Mouse (Mus musculus): ENCODE results near the gene Lef1. TPM values are rescaled to one million over a fixed set of nuclear protein-coding genes. Genes with fewer than 3 reads are reported as not detected.

Lef1 gene
- total RNA-seq, 2 experiments from 2014 or later: 0.23 to 47.8 TPM

- 0 out of 2 replicates have a peak, but pooled peaks have one; percentile 57 for ATAC-seq (replicated peaks; ENCODE audit: low FRiP score, low TSS enrichment, poor library complexity, severe bottlenecking)
Measured at GRCm38 (mm10) chr3:131228083-131228482, 117.8 kb downstream of the Lef1 start.

- ATAC-seq (replicated peaks; ENCODE audit: low FRiP score, low TSS enrichment, poor library complexity, severe bottlenecking): no peak
Measured at GRCm38 (mm10) chr3:131237061-131237460, 126.8 kb downstream of the Lef1 start.

- peak; percentile 97 for ATAC-seq (replicated peaks; ENCODE audit: low FRiP score, low TSS enrichment, poor library complexity, severe bottlenecking)
Measured at GRCm38 (mm10) chr3:131237785-131238633, 127.7 kb downstream of the Lef1 start.

- peak; percentile 89 for ATAC-seq (replicated peaks; ENCODE audit: low FRiP score, low TSS enrichment, poor library complexity, severe bottlenecking)
Measured at GRCm38 (mm10) chr3:131245766-131246578, 135.7 kb downstream of the Lef1 start.

- ATAC-seq (replicated peaks; ENCODE audit: low FRiP score, low TSS enrichment, poor library complexity, severe bottlenecking): no peak
Measured at GRCm38 (mm10) chr3:131246579-131247046, 136.3 kb downstream of the Lef1 start.

- ATAC-seq (replicated peaks; ENCODE audit: low FRiP score, low TSS enrichment, poor library complexity, severe bottlenecking): no peak
Measured at GRCm38 (mm10) chr3:131247447-131247846, 137.2 kb downstream of the Lef1 start.

GRCm38 (mm10) chr3:131247851-131248250 lies 137.6 kb downstream of the Lef1 start:
- no peak for ATAC-seq (replicated peaks; ENCODE audit: low FRiP score, low TSS enrichment, poor library complexity, severe bottlenecking)

GRCm38 (mm10) chr3:131248444-131248843 lies 138.2 kb downstream of the Lef1 start:
- no peak for ATAC-seq (replicated peaks; ENCODE audit: low FRiP score, low TSS enrichment, poor library complexity, severe bottlenecking)

- no peak for ATAC-seq (replicated peaks; ENCODE audit: low FRiP score, low TSS enrichment, poor library complexity, severe bottlenecking)
Measured at GRCm38 (mm10) chr3:131250283-131250682, 140.0 kb downstream of the Lef1 start.

GRCm38 (mm10) chr3:131250978-131251377 lies 140.7 kb downstream of the Lef1 start:
- no peak for ATAC-seq (replicated peaks; ENCODE audit: low FRiP score, low TSS enrichment, poor library complexity, severe bottlenecking)

- no peak for ATAC-seq (replicated peaks; ENCODE audit: low FRiP score, low TSS enrichment, poor library complexity, severe bottlenecking)
Measured at GRCm38 (mm10) chr3:131251601-131252000, 141.3 kb downstream of the Lef1 start.

GRCm38 (mm10) chr3:131254991-131255390 lies 144.7 kb downstream of the Lef1 start:
- ATAC-seq (replicated peaks; ENCODE audit: low FRiP score, low TSS enrichment, poor library complexity, severe bottlenecking): no peak

- no peak for ATAC-seq (replicated peaks; ENCODE audit: low FRiP score, low TSS enrichment, poor library complexity, severe bottlenecking)
Measured at GRCm38 (mm10) chr3:131255399-131255981, 145.2 kb downstream of the Lef1 start.

GRCm38 (mm10) chr3:131258921-131259320 lies 148.7 kb downstream of the Lef1 start:
- no peak for ATAC-seq (replicated peaks; ENCODE audit: low FRiP score, low TSS enrichment, poor library complexity, severe bottlenecking)

- ATAC-seq (replicated peaks; ENCODE audit: low FRiP score, low TSS enrichment, poor library complexity, severe bottlenecking): no peak
Measured at GRCm38 (mm10) chr3:131259392-131259965, 149.2 kb downstream of the Lef1 start.

- ATAC-seq (replicated peaks; ENCODE audit: low FRiP score, low TSS enrichment, poor library complexity, severe bottlenecking): no peak
Measured at GRCm38 (mm10) chr3:131260418-131260817, 150.1 kb downstream of the Lef1 start.

- ATAC-seq (replicated peaks; ENCODE audit: low FRiP score, low TSS enrichment, poor library complexity, severe bottlenecking): no peak
Measured at GRCm38 (mm10) chr3:131263766-131264486, 153.7 kb downstream of the Lef1 start.

- ATAC-seq (replicated peaks; ENCODE audit: low FRiP score, low TSS enrichment, poor library complexity, severe bottlenecking): no peak
Measured at GRCm38 (mm10) chr3:131265516-131265915, 155.2 kb downstream of the Lef1 start.

All from megakaryocyte-erythroid progenitor cell, adult 5-6 weeks (primary cell).